Mouse (Mus musculus) liver, embryonic 14.5 days (tissue): ENCODE measurements around the gene Gatd1. TPM values are rescaled to one million over a fixed set of nuclear protein-coding genes. Genes with fewer than 3 reads are reported as not detected.

Experiments
- ATAC-seq: fragments of 200-750 bp; cut with Nextera tagmentation; 2 replicates; pipeline ENCODE4 v1.8.0; 2017; ENCODE audit warnings: moderate number of reproducible peaks, mild to moderate bottlenecking, moderate library complexity; ENCODE audit not compliant: insufficient read depth
- DNase-seq, 3 experiments: peaks; one replicate each; pipeline ENCODE4 v3.0.0-alpha.2; 2012 to 2013; ENCODE audit warnings: low read depth in 3 of 3, low spot score in 3 of 3
- H3K27ac ChIP-seq: fragments of 300-500 bp; sonication (generic); 2 replicates; pipeline ENCODE4 v1.5.1; 2014; ENCODE audit warnings: moderate library complexity, mild to moderate bottlenecking, control low read depth, inconsistent platforms
- H3K27me3 ChIP-seq: fragments of 300-500 bp; sonication (generic); 2 replicates; pipeline ENCODE4 v1.6.1; 2014; ENCODE audit warnings: mild to moderate bottlenecking, low read length, moderate library complexity; ENCODE audit not compliant: control insufficient read depth, insufficient read depth
- H3K36me3 ChIP-seq: fragments of 300-500 bp; sonication (generic); replicated peaks from 2 replicates; pipeline ENCODE4 v1.6.1; 2014; ENCODE audit warnings: low read depth; ENCODE audit not compliant: control insufficient read depth, insufficient read depth
- H3K4me1 ChIP-seq, 2 experiments: fragments of 200-500 bp in 1 of 2; fragments of 300-500 bp in 1 of 2; sonication (generic) in 1 of 2; replicated peaks; 2 replicates each; pipeline ENCODE4 v1.6.1; 2012 to 2014; ENCODE audit warnings: antibody characterized with exemption in 1 of 2, inconsistent platforms in 1 of 2, low read length in 1 of 2; ENCODE audit not compliant: control insufficient read depth in 2 of 2, insufficient read depth in 2 of 2
- H3K4me2 ChIP-seq: fragments of 300-500 bp; sonication (generic); 2 replicates; pipeline ENCODE4 v1.6.1; 2014; ENCODE audit warnings: low read depth, mild to moderate bottlenecking, control low read depth, moderate library complexity
- H3K4me3 ChIP-seq, 2 experiments: fragments of 200-500 bp in 1 of 2; fragments of 300-500 bp in 1 of 2; sonication (generic) in 1 of 2; 2 replicates each; pipeline ENCODE4 v1.5.1; 2012 to 2014; ENCODE audit warnings: low read depth in 2 of 2, low read length in 2 of 2, mild to moderate bottlenecking in 2 of 2, control low read depth in 1 of 2, inconsistent platforms in 1 of 2, moderate library complexity in 1 of 2; ENCODE audit not compliant: insufficient read depth in 1 of 2
- H3K9ac ChIP-seq: fragments of 300-500 bp; sonication (generic); replicated peaks from 2 replicates; pipeline ENCODE4 v1.6.1; 2014; ENCODE audit warnings: mild to moderate bottlenecking, control low read depth, moderate library complexity
- H3K9me3 ChIP-seq: fragments of 300-500 bp; sonication (generic); 2 replicates; pipeline ENCODE4 v1.6.1; 2016; ENCODE audit warnings: low read length, mixed read lengths; ENCODE audit not compliant: control insufficient read depth
- CTCF ChIP-seq: IDR thresholded peaks from 2 replicates; pipeline ENCODE4 v1.5.1; 2016; ENCODE audit warnings: antibody characterized with exemption, low read depth, control low read depth
- EP300 ChIP-seq: IDR thresholded peaks from 2 replicates; pipeline ENCODE4 v1.6.1; 2016; ENCODE audit warnings: antibody characterized with exemption, low read depth
- WGBS: fragments of 180-500 bp; shearing (Covaris S2); extraction: QIAGEN DNeasy Blood & Tissue Kit; methylation state at CpG from one replicate; pipeline ENCODE4 v1.1.7; 2014; ENCODE audit not compliant: insufficient replicate concordance; 5-methylcytosine and 5-hydroxymethylcytosine counted together
- polyA plus RNA-seq, 2 experiments: library from polyadenylated mRNA; depleted of rRNA in 1 of 2; stranded (reverse) in 1 of 2; unstranded in 1 of 2; fragments of >200 nt; fragmentation: Nextera tagmentation in 1 of 2; extraction: Ambion mirVana in 1 of 2; gene quantifications; 2 replicates each; pipeline versions ENCODE4 v1.2.1 to v1.2.3; 2012 to 2014

Gatd1 gene
- polyA plus RNA-seq, 2 experiments: 8.7 to 13.8 TPM

DNA sequence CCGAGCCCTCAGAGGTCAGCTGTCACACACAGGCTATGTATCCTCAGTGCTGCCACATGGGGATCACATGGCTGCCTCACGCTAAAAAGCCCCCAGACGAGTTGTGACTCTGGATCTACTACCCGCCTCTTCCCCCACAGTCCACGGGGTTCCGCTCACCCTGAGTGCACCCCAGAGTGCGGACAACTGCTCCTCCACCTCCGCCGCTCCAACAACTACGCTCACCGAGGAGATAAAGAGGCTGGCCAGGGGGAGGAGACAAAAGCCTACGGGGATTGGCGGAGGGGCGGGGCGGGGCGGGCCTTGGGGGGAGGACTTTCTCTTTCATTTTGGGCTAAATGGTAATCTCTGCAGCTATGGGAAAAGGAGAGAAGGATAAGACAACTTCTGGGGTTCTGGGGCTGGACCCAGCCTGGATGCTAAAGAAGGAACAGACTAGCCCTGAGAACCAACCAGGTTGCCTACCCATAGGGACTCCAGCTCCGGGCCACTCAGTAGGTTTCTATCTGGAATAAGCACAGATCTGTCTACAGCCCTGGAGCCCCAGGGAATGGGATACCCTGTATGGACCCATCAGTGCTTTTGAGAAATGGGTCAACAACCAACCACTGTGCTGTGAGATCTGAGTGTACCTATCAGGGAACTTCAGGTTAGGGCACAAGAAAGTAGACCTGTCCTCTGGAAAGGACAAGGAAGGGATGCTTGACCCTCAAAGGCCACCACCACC, 21.4 kb upstream of the Gatd1 start:
- H3K4me2 ChIP-seq: peak overlapping the region; percentile 86
- TF ChIP-seq EP300 (no peak), CTCF (no peak)
- H3K4me1 ChIP-seq: peaks cover 8 to 24% of the 10 kb centered on the region in 2 experiments
- ATAC-seq: peak; percentile 63
- peak overlapping the region; percentile 14 for H3K9ac ChIP-seq
- WGBS: 3% methylated on average over 17 of the region's 17 CpGs
- H3K27me3 ChIP-seq: no peaks in the 10 kb centered on the region
- peak overlapping the region; percentile 34 to 39 for H3K4me3 ChIP-seq
- DNase-seq: peak; percentile 73 to 77 (median 76)
- H3K9me3 ChIP-seq: no peaks in the 10 kb centered on the region
- H3K27ac ChIP-seq: 0 out of 2 replicates have a peak overlapping the region, but pooled peaks have one; percentile 6
- peaks cover 22% of the 10 kb centered on the region for H3K36me3 ChIP-seq

DNA sequence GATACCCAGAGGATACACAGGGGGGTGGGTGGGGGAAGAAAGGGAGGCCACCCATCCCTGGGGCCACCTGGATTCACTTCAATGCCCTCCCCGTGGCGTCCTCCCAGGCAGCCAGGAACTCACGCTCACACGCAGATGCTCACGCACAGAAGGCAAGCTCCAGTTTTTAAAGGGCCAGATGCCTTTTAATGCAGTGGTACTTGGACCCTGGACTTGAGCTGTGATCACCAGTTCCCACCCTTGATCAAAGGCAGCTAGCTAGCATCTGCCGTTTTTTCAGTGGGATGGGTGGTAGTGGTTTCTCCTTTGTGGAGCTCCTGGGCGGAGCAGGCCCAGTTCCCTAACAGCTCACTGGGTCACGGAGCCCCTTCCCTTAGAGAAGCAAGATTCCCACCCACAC, 20.5 kb upstream of the Gatd1 start:
- Histone ChIP-seq H3K4me1 (peaks cover 8 to 24% of the 10 kb centered on the region in 2 experiments), H3K4me3 (peak overlapping the region; percentile 34 to 39), H3K9me3 (no peaks in the 10 kb centered on the region), H3K4me2 (peak overlapping the region; percentile 86), H3K36me3 (peaks cover 14% of the 10 kb centered on the region), H3K27ac (no peak overlapping the region), H3K27me3 (no peaks in the 10 kb centered on the region), H3K9ac (no peak overlapping the region; the same call in 1 of the 2 replicates)
- WGBS: 39% methylated on average over 8 of the region's 8 CpGs
- no peak for DNase-seq
- ATAC-seq: no peak
- TF ChIP-seq EP300: no peak
- no peak for TF ChIP-seq CTCF

DNA sequence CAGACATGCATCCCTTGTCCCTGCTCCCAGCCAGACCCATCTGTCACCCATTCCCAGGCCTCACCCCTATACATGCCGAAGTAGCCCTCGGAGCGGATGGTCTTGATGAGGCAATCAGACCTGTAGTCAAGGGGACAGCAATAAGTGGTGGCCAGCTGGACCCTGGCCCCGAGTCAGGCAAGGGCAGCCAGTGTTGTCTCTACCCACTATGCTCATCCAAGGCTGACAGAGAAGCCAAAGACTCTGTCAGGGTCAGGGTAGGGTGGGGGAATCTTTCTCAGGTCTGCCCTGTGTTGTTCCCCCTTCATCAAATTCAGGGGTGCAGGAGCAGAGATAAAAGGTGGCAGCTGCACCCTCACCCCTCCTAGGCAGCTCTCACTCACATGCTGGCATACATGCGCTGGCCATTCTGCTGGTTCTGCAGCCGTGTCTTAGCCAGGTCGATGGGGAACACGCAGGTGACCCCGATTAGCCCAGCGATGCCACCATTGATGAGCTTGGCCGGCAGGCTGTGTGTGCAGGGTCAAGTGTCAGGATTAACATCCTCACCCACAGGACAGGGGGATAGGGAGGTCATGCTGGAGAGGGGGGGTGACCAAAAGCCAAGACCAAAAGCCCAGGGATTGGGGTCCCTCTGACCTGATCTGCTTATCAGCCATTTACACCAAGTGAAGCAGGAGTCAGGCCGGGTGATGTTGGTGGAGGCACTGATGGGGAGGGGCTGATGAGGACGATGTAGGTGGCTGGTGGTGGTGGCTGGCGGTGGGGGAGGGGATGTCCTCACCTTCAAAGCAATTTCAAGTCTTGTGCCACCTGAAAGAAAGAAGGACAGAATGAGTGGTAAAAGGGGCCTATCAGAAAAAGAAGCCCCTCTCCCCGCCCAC, 19.8 kb upstream of the Gatd1 start:
- peaks cover 8% of the 10 kb centered on the region for H3K36me3 ChIP-seq

DNA sequence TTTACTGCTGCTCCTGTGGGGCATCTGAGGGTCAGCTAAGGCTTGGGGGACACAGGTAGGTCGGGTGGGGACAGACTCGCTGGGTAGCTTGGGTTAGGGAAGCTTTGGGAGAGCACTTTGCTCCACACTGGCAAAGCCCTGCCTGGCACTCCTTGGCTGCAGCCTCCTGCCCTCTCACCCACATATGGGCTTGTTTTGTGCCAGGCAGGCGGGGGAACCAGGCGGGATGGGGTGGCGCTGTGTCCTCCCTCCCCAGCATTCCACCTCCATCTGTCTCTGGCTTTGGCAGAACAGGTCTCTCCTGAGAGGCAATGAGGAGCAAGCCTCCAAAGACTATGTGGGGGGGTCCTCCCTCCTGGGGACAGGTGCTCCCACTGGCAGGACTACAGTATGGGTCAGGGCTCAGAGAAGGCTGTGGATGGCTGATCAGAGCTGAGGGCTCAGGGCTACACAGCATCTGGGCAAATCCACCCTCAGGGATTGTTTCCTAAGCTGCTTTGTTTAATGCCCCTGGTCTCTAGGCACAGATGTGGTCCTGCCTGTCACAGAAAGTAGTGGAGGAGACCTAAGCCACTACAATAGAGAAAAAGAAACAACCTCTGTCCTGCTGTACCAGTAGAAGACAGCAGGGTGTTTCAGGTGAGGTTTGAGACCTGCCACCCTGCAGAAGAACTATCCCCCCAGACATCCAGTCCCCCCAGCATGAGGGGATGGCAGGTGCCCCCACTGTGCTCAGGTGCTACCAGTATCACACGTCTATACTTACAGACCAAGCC, 19.0 kb upstream of the Gatd1 start:
- no peak for DNase-seq
- H3K9me3 ChIP-seq: no peaks in the 10 kb centered on the region
- no peaks in the 10 kb centered on the region for H3K27me3 ChIP-seq
- ATAC-seq: no peak
- TF ChIP-seq EP300 (no peak), CTCF (no peak)
- H3K36me3 ChIP-seq: no peaks in the 10 kb centered on the region; the same call in 1 of the 2 replicates
- no peak overlapping the region for H3K4me2 ChIP-seq
- no peak overlapping the region for H3K27ac ChIP-seq
- peaks cover 8 to 24% of the 10 kb centered on the region in 2 experiments for H3K4me1 ChIP-seq
- H3K4me3 ChIP-seq: no peak overlapping the region
- H3K9ac ChIP-seq: no peak overlapping the region
- 73% methylated on average over 6 of the region's 6 CpGs for WGBS

More for the DNA sequence above, 19.8 kb upstream of the Gatd1 start:
- 79% methylated on average over 15 of the region's 15 CpGs for WGBS
- H3K27ac ChIP-seq: no peak overlapping the region
- no peaks in the 10 kb centered on the region for H3K27me3 ChIP-seq
- ATAC-seq (no peak), DNase-seq (no peak)
- no peaks in the 10 kb centered on the region for H3K9me3 ChIP-seq
- H3K4me1 ChIP-seq: peaks cover 8 to 24% of the 10 kb centered on the region in 2 experiments
- TF ChIP-seq CTCF (no peak), EP300 (no peak)
- no peak overlapping the region for H3K9ac ChIP-seq
- peak overlapping the region; percentile 86 for H3K4me2 ChIP-seq
- peak overlapping the region in 1 of 2 experiments; percentile 39; a peak in 1 of 4 replicates for H3K4me3 ChIP-seq
